7 mouse cellular contexts compared by ENCODE assay signal in genomic region chr10:16994526-16994925, GRCm38 (mm10).
DNase-seq lines count a peak whose midpoint lies in the region; ATAC-seq and TF ChIP-seq lines count a peak whose summit lies in the region.

No protein-coding gene starts in this region.

- H3K27me3 ChIP-seq in heart, embryonic 12.5 days (replicated peaks), result no peaks in the 10 kb centered on the region
- H3K27me3 ChIP-seq in intestine, postnatal 0 days (replicated peaks; ENCODE audit: control insufficient read depth, insufficient read depth, low read length), result no peaks in the 10 kb centered on the region

- no peak for TF ChIP-seq CTCF in bone marrow macrophage, adult 2 months (IDR thresholded peaks at IDR 0.05; ENCODE audit: low read depth, low read length)
- no peak for TF ChIP-seq CTCF in intestine, postnatal 0 days (IDR thresholded peaks at IDR 0.05; ENCODE audit: low read depth)

- WGBS in heart, embryonic 12.5 days, result 51% methylated on average over 6 of the region's 6 CpGs
- WGBS in intestine, postnatal 0 days, result 59% methylated on average over 6 of the region's 6 CpGs

- no peak for ATAC-seq in heart, embryonic 12.5 days (ENCODE audit: insufficient number of reproducible peaks, low FRiP score)
- no peak for ATAC-seq in intestine, postnatal 0 days
- ATAC-seq in megakaryocyte progenitor cell, adult 5-6 weeks (replicated peaks; ENCODE audit: poor library complexity), result no peak

- peaks cover 27% of the 10 kb centered on the region for H3K4me1 ChIP-seq in bone marrow macrophage, adult 2 months (ENCODE audit: control insufficient read depth, insufficient read depth, low read length)
- peaks cover 12% of the 10 kb centered on the region for H3K4me1 ChIP-seq in heart, embryonic 12.5 days (replicated peaks)
- no peaks in the 10 kb centered on the region for H3K4me1 ChIP-seq in intestine, postnatal 0 days (replicated peaks; ENCODE audit: control insufficient read depth, insufficient read depth, low read length)

- DNase-seq in adrenal gland, adult 8-10 months, result peak; percentile 28
- peak; percentile 52 to 56 for DNase-seq in kidney, postnatal 25 days
- DNase-seq in spleen, postnatal 10 days (ENCODE audit: low spot score in 2 of 2), result no peak

- no peak for TF ChIP-seq POLR2A in bone marrow macrophage, adult 2 months (IDR thresholded peaks at IDR 0.05; ENCODE audit: borderline replicate concordance, low read depth, low read length)

- no peak overlapping the region for H3K4me3 ChIP-seq in bone marrow macrophage, adult 2 months (ENCODE audit: insufficient read depth, low read length)
- H3K4me3 ChIP-seq in heart, embryonic 12.5 days, result no peak overlapping the region
- no peak overlapping the region for H3K4me3 ChIP-seq in intestine, postnatal 0 days (ENCODE audit: low read depth, low read length)

- no peak overlapping the region for H3K4me2 ChIP-seq in heart, embryonic 12.5 days
- H3K4me2 ChIP-seq in intestine, postnatal 0 days (replicated peaks; ENCODE audit: low read depth), result no peak overlapping the region

- no peak overlapping the region for H3K9ac ChIP-seq in heart, embryonic 12.5 days
- no peak overlapping the region for H3K9ac ChIP-seq in intestine, postnatal 0 days (ENCODE audit: low read depth, low read length)

- no peaks in the 10 kb centered on the region for H3K9me3 ChIP-seq in heart, embryonic 12.5 days (replicated peaks)
- H3K9me3 ChIP-seq in intestine, postnatal 0 days (ENCODE audit: control insufficient read depth), result no peaks in the 10 kb centered on the region

- H3K36me3 ChIP-seq in heart, embryonic 12.5 days, result no peaks in the 10 kb centered on the region
- H3K36me3 ChIP-seq in intestine, postnatal 0 days (ENCODE audit: control insufficient read depth, insufficient read depth), result no peaks in the 10 kb centered on the region

- H3K27ac ChIP-seq in bone marrow macrophage, adult 2 months (ENCODE audit: insufficient read depth, low read depth, low read length), result peak overlapping the region; percentile 88
- H3K27ac ChIP-seq in heart, embryonic 12.5 days (ENCODE audit: poor library complexity, severe bottlenecking), result peak overlapping the region; percentile 64; the same call in 1 of the 2 replicates
- H3K27ac ChIP-seq in intestine, postnatal 0 days (ENCODE audit: low read depth, low read length), result no peak overlapping the region

Comparison
In these comparisons a context has a peak if more than half of its experiments do, and no peak if none do; other contexts are left out.
1. DNase-seq: peak in adrenal gland, adult 8-10 months (single experiment) and kidney, postnatal 25 days (2 of 2); none in spleen, postnatal 10 days (0 of 2).